Mouse (Mus musculus): ENCODE data around the gene Cdk6. TPM values are rescaled to one million over a fixed set of nuclear protein-coding genes. Genes with fewer than 3 reads are reported as not detected.

The Cdk6 gene
- polyA plus RNA-seq, 1 experiment = 2.0 TPM

- no peak for TF ChIP-seq CTCF (IDR thresholded peaks at IDR 0.05; ENCODE audit: extremely low read depth, insufficient read depth, low read length)
- TF ChIP-seq POLR2A (IDR thresholded peaks at IDR 0.05; ENCODE audit: extremely low read depth, insufficient read depth, low read length) = no peak
- no peak overlapping the region for H3K4me3 ChIP-seq (ENCODE audit: insufficient read depth, low read length)
- H3K4me1 ChIP-seq (ENCODE audit: control insufficient read depth, insufficient read depth, low read length) = no peaks in the 10 kb centered on the region
- no peak overlapping the region for H3K27ac ChIP-seq (ENCODE audit: insufficient read depth, low read length)
Measured at GRCm38 (mm10) chr5:3577939-3578338, 236.7 kb downstream of the Cdk6 start.

- TF ChIP-seq POLR2A (IDR thresholded peaks at IDR 0.05; ENCODE audit: extremely low read depth, insufficient read depth, low read length) (no peak), CTCF (IDR thresholded peaks at IDR 0.05; ENCODE audit: extremely low read depth, insufficient read depth, low read length) (no peak)
- Histone ChIP-seq H3K27ac (ENCODE audit: insufficient read depth, low read length) (no peak overlapping the region), H3K4me3 (ENCODE audit: insufficient read depth, low read length) (no peak overlapping the region), H3K4me1 (ENCODE audit: control insufficient read depth, insufficient read depth, low read length) (peaks cover 5% of the 10 kb centered on the region; the same call in 1 of the 2 replicates)
Measured at GRCm38 (mm10) chr5:3579066-3579465, 237.8 kb downstream of the Cdk6 start.

Other genes with a start within 250 kb of the Cdk6 start
- gene Fam133b, start 202.3 kb downstream of the Cdk6 start, polyA plus RNA-seq (2012; rRNA removed) = 24.7 and 25.4 TPM in 2 replicates
- gene 1700109H08Rik, start 230.1 kb downstream of the Cdk6 start, polyA plus RNA-seq (2012; rRNA removed) = 4.9 and 5.8 TPM in 2 replicates

All from cortical plate, adult 2 months (tissue).